Mouse (Mus musculus): ENCODE results near the gene Baiap2.
A peak's percentile ranks its signal among the peaks of the same experiment; 100 is the strongest.

Baiap2 gene

DNA sequence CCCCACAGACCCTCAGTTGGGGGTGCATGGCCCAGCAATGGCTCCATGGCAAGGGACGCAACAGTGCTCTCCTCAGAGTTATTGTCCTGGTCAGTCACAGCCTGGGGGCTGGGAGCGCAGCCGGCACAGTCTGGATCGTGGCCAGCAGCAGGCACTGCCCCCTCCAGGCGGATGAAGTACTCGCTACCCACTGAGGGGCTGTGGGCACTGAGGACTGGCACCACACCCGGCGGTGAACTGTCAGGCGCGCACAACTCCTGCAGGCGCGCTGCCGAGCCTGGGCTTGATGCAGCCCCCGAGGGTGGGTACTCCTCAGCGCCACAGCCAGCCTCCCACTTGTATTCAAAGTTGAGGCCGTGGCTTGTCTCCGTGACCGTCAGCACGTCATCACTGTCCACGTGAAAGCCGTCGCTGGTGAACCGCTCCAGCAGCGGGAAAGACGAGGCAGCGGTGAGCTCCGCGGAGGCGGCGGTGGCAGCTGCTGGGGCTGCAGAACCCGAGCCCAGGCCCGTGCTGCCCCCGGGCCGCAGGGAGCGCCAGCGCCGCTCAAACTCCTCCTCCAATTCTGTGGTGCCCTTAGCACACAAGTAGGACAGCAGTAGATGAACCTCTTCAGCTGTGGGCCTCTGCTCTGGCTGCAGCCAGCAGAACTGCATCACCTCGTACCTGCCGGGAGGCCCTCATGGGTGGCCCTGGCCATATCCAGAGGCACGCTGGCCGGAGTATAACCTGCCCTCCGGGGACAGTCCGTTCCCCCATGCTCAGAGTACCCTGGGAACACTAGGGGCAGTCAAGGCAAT, 69.4 kb downstream of the Baiap2 start:
- peak; percentile 51 for DNase-seq (ENCODE audit: low read depth, low spot score)

DNA sequence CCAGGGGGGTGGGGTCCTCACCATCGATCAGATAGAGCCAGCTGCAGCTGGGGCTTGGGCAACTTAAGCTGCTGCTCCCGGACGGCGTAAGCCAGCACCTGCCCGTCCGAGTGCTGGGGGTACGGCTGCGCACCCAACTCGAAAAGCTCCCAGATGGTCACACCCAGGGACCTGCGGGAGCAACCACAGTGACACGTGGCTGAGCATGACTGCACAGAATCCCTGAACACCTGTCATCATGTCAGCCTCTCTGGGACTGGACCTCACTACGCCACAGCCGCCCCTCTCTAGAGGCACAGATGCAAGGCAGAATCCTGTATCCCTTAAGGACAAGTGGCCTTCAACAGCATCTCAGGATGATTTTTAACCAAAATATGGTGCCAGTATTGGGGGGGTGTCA, 70.1 kb downstream of the Baiap2 start:
- peak; percentile 36 for DNase-seq (ENCODE audit: low read depth, low spot score)

DNA sequence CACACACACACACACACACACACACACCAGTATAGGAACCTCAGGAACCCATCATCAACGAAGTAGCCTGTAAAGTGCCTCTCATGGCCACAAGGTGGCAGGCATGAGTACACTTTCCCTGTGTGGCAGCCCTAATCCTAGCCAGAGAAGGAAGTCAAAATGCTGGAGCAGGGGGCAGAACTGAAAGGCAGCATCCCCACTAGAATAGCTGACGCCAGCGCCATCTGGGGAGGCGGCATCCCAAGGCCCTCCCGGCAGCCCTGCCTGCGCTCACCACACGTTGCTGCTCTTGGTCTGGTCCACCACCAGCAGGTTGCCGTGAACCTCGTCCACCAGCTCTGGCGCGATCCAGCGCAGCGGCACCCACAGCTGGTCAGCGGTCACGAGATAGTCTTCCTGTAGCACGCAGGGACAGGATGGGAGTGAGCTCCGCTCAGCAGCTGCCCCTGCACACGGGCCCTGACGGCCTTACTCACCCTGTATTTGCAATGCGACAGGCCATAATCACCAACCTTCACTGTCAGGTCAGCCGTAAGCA, 70.7 kb downstream of the Baiap2 start:
- peak; percentile 94 for DNase-seq (ENCODE audit: low read depth, low spot score)

DNA sequence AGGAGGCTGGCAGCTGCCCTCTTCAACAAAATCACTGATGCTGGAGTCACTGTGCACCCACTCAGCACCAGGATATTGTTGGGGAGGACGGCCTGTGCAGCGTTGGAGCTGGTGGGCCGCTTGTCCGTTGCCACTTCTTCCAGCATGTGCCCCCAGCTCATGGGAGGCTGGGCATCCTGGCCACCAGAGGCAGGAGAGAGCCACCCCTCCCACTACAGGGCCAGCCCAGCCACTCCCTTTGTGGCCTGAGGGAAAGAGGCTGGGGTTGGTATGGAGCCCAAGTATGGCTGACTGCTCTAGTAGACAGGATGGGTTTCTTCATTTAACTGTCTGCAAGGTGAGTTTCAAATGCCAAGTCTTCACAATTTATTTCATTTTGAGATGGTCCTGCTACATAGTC, 72.2 kb downstream of the Baiap2 start:
- DNase-seq (ENCODE audit: low read depth, low spot score): no peak

DNA sequence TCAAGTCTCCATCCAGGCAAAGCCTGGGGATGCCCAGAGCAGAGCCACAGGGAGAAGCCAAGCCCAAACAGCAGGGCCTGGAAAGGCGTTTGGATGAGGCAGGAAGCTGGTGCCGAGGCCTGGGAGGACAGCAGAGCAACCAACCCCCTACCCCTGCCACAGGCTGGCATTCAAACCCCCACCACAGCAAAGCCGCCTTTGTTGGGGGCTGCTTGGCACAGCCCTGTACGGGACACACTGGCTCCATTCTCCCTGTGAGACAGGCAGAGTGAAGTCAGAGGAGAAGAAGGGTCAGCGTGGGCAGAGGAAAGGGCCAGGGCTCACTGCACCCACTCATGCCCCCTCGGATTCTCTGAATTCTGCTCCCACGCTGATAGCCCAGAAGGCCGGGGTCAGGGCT, 74.4 kb downstream of the Baiap2 start:
- no peak for DNase-seq (ENCODE audit: low read depth, low spot score)

GRCm38 (mm10) chr11:120019542-120020440, 77.2 kb downstream of the Baiap2 start:
- no peak for DNase-seq (ENCODE audit: low read depth, low spot score)

GRCm38 (mm10) chr11:120021367-120021766, 78.8 kb downstream of the Baiap2 start:
- no peak for DNase-seq (ENCODE audit: low read depth, low spot score)

- no peak for DNase-seq (ENCODE audit: low read depth, low spot score)
Measured at GRCm38 (mm10) chr11:120022216-120022615, 79.7 kb downstream of the Baiap2 start.

DNA sequence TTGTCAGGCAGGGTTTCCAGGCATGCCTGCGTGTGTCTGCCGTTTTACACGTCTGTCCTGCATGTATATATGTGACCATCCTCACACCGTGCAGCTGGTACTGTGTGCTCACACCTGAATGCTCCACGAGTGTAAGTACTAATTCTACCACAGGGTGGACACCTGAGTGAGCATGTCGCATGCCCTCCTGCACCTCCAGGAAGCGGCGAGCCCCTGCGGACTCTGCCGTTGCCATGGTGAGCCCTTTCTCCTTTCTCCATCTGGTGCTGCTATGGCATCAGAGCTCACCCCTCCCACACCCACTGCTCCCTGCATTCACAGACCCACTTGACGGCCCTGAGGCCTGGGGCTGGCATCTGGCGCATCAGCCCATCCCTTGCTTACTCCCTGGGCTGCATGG, 80.3 kb downstream of the Baiap2 start:
- DNase-seq (ENCODE audit: low read depth, low spot score): peak; percentile 32

- DNase-seq (ENCODE audit: low read depth, low spot score): no peak
Measured at GRCm38 (mm10) chr11:120026941-120027340, 84.4 kb downstream of the Baiap2 start.

DNA sequence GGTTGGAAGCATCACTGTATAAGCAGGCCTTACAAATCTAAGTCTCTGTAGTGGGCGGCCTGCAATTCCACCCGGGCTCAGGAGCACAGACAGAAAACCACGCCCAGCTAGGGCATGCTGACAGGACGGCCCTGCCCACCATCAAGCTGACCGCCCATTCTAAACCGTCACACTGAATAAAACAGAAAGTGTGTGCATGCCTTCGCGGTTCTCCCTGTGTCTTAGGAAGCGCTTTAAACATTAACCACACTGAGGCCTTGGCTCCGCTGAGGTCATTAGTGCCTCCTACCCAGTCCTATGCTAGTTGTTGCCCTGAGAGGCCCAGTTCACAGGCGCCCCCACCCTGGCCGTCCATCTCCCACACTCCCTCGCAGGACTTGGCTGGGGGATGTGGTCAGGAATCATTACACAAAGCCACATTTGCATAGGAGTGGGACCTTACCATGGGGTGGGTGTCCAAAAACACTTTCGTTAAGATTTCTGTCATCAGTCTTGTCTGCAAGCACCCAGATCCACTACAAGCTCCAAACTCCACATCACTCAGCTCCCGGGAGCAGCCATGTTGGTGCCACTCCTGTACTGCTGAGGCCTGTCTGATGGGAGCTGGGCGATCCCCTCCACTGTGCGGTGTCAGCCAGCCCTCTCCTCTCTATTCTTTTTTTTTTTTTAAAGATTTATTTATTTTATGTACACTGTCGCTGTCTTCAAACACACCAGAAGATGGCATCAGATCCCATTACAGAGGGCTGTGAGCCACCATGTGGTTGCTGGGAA, 85.9 kb downstream of the Baiap2 start:
- no peak for DNase-seq (ENCODE audit: low read depth, low spot score)

GRCm38 (mm10) chr11:120029431-120030144, 87.0 kb downstream of the Baiap2 start:
- peak; percentile 56 for DNase-seq (ENCODE audit: low read depth, low spot score)

DNA sequence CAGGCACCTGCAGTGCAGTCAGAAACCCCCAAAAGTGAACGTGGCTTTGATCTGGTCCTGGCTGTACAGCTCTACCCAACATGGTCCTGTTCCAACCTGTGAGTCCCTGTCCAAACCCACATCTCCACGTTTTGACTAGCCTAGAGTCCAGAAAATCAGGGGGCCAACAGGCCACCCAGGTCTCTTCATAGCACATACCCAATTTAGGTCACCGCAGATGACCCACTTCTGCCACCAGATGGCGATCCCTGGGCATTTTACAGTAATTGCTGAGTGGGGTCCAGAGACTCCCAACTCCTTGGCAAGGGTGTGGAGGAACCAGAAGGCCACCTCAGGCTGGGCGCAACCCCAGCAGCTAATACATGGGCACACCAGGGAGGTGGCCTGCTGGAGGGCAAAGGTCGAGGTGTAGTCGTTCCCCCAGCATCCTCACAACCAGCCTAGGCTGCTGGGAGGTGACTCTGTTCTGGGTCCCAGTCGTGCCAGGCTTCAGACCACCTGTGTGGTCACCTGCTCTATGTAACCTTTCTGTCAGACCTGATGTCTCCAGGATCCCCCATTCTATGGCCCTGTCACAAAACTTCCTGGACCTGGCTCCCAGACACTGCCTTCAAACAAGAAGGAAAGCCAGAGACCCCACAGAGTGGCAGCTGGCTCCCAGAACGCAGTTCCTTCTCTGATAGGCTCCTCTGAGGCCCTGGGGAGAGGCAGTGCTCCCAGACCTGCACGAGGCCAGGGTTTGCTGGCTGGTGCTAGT, 87.8 kb downstream of the Baiap2 start:
- DNase-seq (ENCODE audit: low read depth, low spot score): peak; percentile 58

DNA sequence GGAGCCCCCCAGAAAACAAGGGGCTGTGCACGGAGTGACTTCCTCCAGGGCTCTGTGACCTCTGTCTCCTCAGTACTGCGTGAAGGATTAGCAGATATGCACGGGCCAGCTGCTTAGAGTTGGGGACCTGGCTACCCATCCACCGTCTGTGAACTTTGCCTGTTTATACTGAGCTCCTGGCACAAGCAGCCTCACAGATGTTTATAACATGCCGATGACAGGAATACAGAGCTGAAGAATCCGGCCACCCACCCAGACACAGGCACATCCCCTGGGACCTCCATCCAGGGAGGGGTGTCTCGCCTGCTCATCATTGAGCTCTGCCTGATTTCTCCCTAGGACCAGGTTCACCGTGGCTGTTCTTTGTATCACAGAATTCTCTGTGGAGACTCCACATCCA, 89.5 kb downstream of the Baiap2 start:
- no peak for DNase-seq (ENCODE audit: low read depth, low spot score)

- no peak for DNase-seq (ENCODE audit: low read depth, low spot score)
Measured at GRCm38 (mm10) chr11:120033473-120033872, 90.9 kb downstream of the Baiap2 start.

DNA sequence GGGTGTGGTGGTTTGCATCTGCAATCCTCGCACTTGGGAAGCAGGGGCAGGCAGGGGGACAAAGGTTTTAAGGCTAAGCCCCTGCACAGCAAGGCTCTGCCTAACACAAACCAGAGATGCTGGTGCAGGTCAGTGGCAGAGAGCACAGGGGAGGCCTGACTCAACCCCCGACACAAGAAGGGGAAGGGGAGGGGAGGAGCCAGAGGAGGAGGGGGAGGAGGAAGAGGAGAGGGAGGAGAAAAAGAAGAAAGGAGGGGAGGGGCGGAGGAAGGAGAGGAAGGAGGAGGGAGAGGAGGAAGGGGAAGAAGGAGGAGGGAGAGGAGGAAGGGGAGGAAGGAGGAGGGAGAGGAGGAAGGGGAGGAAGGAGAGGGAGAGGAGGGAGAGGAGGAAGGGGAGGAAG, 91.7 kb downstream of the Baiap2 start:
- no peak for DNase-seq (ENCODE audit: low read depth, low spot score)

GRCm38 (mm10) chr11:120034762-120035161, 92.2 kb downstream of the Baiap2 start:
- DNase-seq (ENCODE audit: low read depth, low spot score): no peak

- DNase-seq (ENCODE audit: low read depth, low spot score): no peak
Measured at GRCm38 (mm10) chr11:120039581-120039980, 97.0 kb downstream of the Baiap2 start.

DNA sequence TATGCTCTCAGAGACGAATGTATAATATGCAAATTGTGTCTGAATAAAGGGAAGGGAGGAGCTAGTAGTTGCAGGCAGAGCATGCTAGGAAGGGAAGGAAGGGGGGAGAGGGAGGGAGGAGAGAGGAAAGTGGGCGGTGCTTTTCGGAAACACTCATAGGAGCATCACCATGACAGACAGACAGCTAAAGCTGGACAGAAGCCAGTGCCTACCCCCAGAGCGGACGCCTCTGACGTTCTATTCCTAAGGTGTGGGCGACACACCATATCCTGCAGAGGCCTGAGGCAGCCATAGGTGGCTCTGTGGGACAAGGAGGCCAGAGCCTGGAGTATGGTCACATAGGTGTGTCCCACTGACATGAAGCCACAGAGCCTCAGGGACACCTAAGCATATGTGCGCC, 97.9 kb downstream of the Baiap2 start:
- no peak for DNase-seq (ENCODE audit: low read depth, low spot score)
